Mouse (Mus musculus) limb, embryonic 14.5 days (tissue): ENCODE data around the gene Capn15. TPM values are rescaled to one million over a fixed set of nuclear protein-coding genes. Genes with fewer than 3 reads are reported as not detected.

Experiments
- ATAC-seq: fragments of 200-750 bp; cut with Nextera tagmentation; 2 replicates; pipeline ENCODE4 v1.8.0; 2017; ENCODE audit warnings: low read depth, moderate number of reproducible peaks, moderate TSS enrichment; ENCODE audit not compliant: low FRiP score
- DNase-seq: peaks from one replicate; pipeline ENCODE4 v3.0.0-alpha.2; 2015; ENCODE audit warnings: low spot score
- H3K27ac ChIP-seq: fragments of 300-500 bp; sonication (generic); replicated peaks from 2 replicates; pipeline ENCODE4 v1.5.1; 2014; ENCODE audit warnings: low read depth, mild to moderate bottlenecking, low read length, moderate library complexity, mixed read lengths
- H3K27me3 ChIP-seq: fragments of 300-500 bp; sonication (generic); 2 replicates; pipeline ENCODE4 v1.6.1; 2014; ENCODE audit warnings: low read length, mixed read lengths; ENCODE audit not compliant: control insufficient read depth, insufficient read depth
- H3K36me3 ChIP-seq: fragments of 300-500 bp; sonication (generic); 2 replicates; pipeline ENCODE4 v1.6.1; 2014; ENCODE audit warnings: mild to moderate bottlenecking, low read length, moderate library complexity, mixed read lengths; ENCODE audit not compliant: control insufficient read depth, insufficient read depth
- H3K4me1 ChIP-seq: fragments of 300-500 bp; sonication (generic); 2 replicates; pipeline ENCODE4 v1.6.1; 2014; ENCODE audit warnings: antibody characterized with exemption, low read length, mixed read lengths; ENCODE audit not compliant: control insufficient read depth, insufficient read depth
- H3K4me2 ChIP-seq: fragments of 300-500 bp; sonication (generic); replicated peaks from 2 replicates; pipeline ENCODE4 v1.6.1; 2014; ENCODE audit warnings: low read depth, mild to moderate bottlenecking, low read length, moderate library complexity; ENCODE audit not compliant: severe bottlenecking
- H3K4me3 ChIP-seq: fragments of 300-500 bp; sonication (generic); replicated peaks from 2 replicates; pipeline ENCODE4 v1.5.1; 2014; ENCODE audit warnings: low read length
- H3K9ac ChIP-seq: fragments of 300-500 bp; sonication (generic); 2 replicates; pipeline ENCODE4 v1.6.1; 2014; ENCODE audit warnings: mild to moderate bottlenecking, low read depth, low read length, moderate library complexity; ENCODE audit not compliant: severe bottlenecking
- H3K9me3 ChIP-seq: fragments of 300-500 bp; sonication (generic); 2 replicates; pipeline ENCODE4 v1.6.1; 2016; ENCODE audit warnings: low read length; ENCODE audit not compliant: control insufficient read depth
- POLR2A ChIP-seq: fragments of 200-500 bp; IDR thresholded peaks from 2 replicates; pipeline ENCODE4 v1.8.0; 2012; ENCODE audit warnings: inconsistent platforms, mild to moderate bottlenecking, moderate library complexity, borderline replicate concordance; ENCODE audit not compliant: insufficient read depth, insufficient read length; ENCODE audit errors: extremely low read depth
- WGBS: fragments of 180-500 bp; shearing (Covaris S2); extraction: QIAGEN DNeasy Blood & Tissue Kit; methylation state at CpG from one replicate; pipeline ENCODE4 v1.1.7; 2014; 5-methylcytosine and 5-hydroxymethylcytosine counted together
- polyA plus RNA-seq, 2 experiments: library from polyadenylated mRNA; depleted of rRNA in 1 of 2; stranded (reverse) in 1 of 2; unstranded in 1 of 2; fragments of >200 nt; fragmentation: Nextera tagmentation in 1 of 2; extraction: Ambion mirVana in 1 of 2; gene quantifications; 2 replicates each; pipeline versions ENCODE4 v1.2.1 to v1.2.3; 2012 to 2014

Gene Capn15
- polyA plus RNA-seq, 2 experiments: 31.0 to 50.1 TPM

- no peak overlapping the region for H3K4me3 ChIP-seq
- WGBS: 91% methylated on average over 11 of the region's 11 CpGs
- no peak overlapping the region for H3K27ac ChIP-seq
- H3K27me3 ChIP-seq: no peaks in the 10 kb centered on the region
- no peaks in the 10 kb centered on the region for H3K9me3 ChIP-seq
- H3K4me2 ChIP-seq: no peak overlapping the region
- no peak for ATAC-seq
- DNase-seq: no peak
- H3K9ac ChIP-seq: no peak overlapping the region
- H3K36me3 ChIP-seq: peaks cover 57% of the 10 kb centered on the region
- TF ChIP-seq POLR2A: no peak
- no peaks in the 10 kb centered on the region for H3K4me1 ChIP-seq
These were observed 26.7 kb downstream of the Capn15 start for GRCm38 (mm10) chr17:25958771-25959494.

GRCm38 (mm10) chr17:25957586-25958051, 28.0 kb downstream of the Capn15 start:
- Histone ChIP-seq H3K27me3 (peaks cover 11% of the 10 kb centered on the region), H3K36me3 (peaks cover 44% of the 10 kb centered on the region), H3K4me2 (no peak overlapping the region), H3K27ac (no peak overlapping the region), H3K4me1 (no peaks in the 10 kb centered on the region), H3K9me3 (no peaks in the 10 kb centered on the region), H3K9ac (no peak overlapping the region), H3K4me3 (no peak overlapping the region)
- 73% methylated on average over 14 of the region's 14 CpGs for WGBS
- TF ChIP-seq POLR2A: no peak
- no peak for DNase-seq
- ATAC-seq: no peak

- no peak for TF ChIP-seq POLR2A
- 67% methylated on average over 7 of the region's 7 CpGs for WGBS
- H3K27ac ChIP-seq: no peak overlapping the region
- H3K27me3 ChIP-seq: peaks cover 21% of the 10 kb centered on the region
- H3K4me3 ChIP-seq: no peak overlapping the region
- H3K9me3 ChIP-seq: no peaks in the 10 kb centered on the region
- no peak overlapping the region for H3K4me2 ChIP-seq
- peaks cover 35% of the 10 kb centered on the region for H3K36me3 ChIP-seq
- no peak for DNase-seq
- H3K4me1 ChIP-seq: 0 out of 2 replicates have a peak, but pooled peaks cover 3% of the 10 kb centered on the region
- ATAC-seq: no peak
- 0 out of 2 replicates have a peak overlapping the region, but pooled peaks have one; percentile 16 for H3K9ac ChIP-seq
These were observed 29.0 kb downstream of the Capn15 start for GRCm38 (mm10) chr17:25956631-25957030.

DNA sequence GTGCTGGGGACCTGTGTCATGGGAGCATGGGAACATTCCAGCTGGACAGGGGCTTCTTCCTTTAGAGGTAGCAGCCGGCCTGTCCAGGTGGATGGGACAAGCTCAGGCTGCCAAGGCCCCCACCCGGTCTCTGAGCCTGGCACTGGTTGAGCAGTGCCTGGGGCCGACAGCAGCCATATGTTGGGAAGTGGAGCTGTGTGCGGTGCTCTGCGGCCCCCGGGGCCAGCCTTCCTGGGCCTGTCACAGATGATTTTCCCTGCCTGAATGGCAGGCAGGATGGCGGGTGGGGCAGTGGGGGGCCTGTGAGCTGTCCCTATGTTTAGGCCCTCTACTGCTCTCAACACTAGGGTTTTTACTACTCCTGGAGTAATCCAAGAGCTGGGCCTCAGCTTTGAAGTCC, 29.4 kb downstream of the Capn15 start:
- Histone ChIP-seq H3K4me1 (peaks cover 6% of the 10 kb centered on the region; the same call in 1 of the 2 replicates), H3K27ac (no peak overlapping the region), H3K4me3 (no peak overlapping the region), H3K4me2 (no peak overlapping the region), H3K27me3 (peaks cover 25% of the 10 kb centered on the region), H3K9ac (0 out of 2 replicates have a peak overlapping the region, but pooled peaks have one; percentile 16), H3K36me3 (peaks cover 32% of the 10 kb centered on the region), H3K9me3 (no peaks in the 10 kb centered on the region)
- no peak for DNase-seq
- WGBS: 60% methylated on average over 7 of the region's 7 CpGs
- ATAC-seq: no peak
- TF ChIP-seq POLR2A: no peak

GRCm38 (mm10) chr17:25955736-25956135, 29.9 kb downstream of the Capn15 start:
- H3K4me1 ChIP-seq: peaks cover 9% of the 10 kb centered on the region; the same call in 1 of the 2 replicates
- no peak overlapping the region for H3K27ac ChIP-seq
- no peak for DNase-seq
- H3K4me3 ChIP-seq: no peak overlapping the region
- no peak for ATAC-seq
- 44% methylated on average over 3 of the region's 3 CpGs for WGBS
- H3K27me3 ChIP-seq: peaks cover 30% of the 10 kb centered on the region
- H3K9ac ChIP-seq: 0 out of 2 replicates have a peak overlapping the region, but pooled peaks have one; percentile 28
- no peak overlapping the region for H3K4me2 ChIP-seq
- peaks cover 28% of the 10 kb centered on the region for H3K36me3 ChIP-seq
- TF ChIP-seq POLR2A: no peak
- H3K9me3 ChIP-seq: no peaks in the 10 kb centered on the region
